Mouse (Mus musculus) CD4-positive, CD25-positive, alpha-beta regulatory T cell, adult 4 months (primary cell): ENCODE results near the gene Stox1. TPM values are rescaled to one million over a fixed set of nuclear protein-coding genes. Genes with fewer than 3 reads are reported as not detected.
A peak's percentile ranks its signal among the peaks of the same experiment; 100 is the strongest.

Experiments
- ATAC-seq: one replicate; pipeline ENCODE4 v1.8.0; 2017
- polyA plus RNA-seq, 2 experiments: library from polyadenylated mRNA; unstranded; fragments of 100-300 nt; shearing (Covaris generic); gene quantifications; one replicate each; pipeline ENCODE4 v1.2.1; 2017

Gene Stox1
- polyA plus RNA-seq, 2 experiments from 2014 or later: 2.2 to 3.2 TPM

- ATAC-seq: peak; percentile 94
Measured at GRCm38 (mm10) chr10:62664963-62665590, 60.9 kb downstream of the Stox1 start.

DNA sequence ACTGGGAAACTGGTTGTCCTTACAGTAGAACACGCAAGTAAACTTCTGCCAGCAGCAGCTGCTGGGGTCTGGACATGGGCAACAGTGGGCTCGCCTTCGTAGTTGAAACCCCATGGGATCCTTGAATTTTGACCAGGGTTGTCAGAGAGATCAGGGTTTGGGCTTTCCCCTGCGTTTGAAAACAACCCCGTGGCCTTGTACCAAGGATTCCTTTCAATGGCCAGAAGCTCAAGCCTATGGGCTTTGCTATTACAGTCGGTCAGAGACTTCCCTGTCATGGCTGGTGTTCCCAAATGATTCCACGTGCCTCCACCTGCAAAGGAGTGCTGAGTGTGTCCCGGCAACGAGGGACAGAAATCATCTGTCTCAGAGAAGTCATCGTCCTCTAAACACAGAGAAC, 61.8 kb downstream of the Stox1 start:
- ATAC-seq: no peak

- ATAC-seq: no peak
Measured at GRCm38 (mm10) chr10:62656711-62657110, 69.2 kb downstream of the Stox1 start.

GRCm38 (mm10) chr10:62651961-62652360, 74.0 kb downstream of the Stox1 start:
- no peak for ATAC-seq

DNA sequence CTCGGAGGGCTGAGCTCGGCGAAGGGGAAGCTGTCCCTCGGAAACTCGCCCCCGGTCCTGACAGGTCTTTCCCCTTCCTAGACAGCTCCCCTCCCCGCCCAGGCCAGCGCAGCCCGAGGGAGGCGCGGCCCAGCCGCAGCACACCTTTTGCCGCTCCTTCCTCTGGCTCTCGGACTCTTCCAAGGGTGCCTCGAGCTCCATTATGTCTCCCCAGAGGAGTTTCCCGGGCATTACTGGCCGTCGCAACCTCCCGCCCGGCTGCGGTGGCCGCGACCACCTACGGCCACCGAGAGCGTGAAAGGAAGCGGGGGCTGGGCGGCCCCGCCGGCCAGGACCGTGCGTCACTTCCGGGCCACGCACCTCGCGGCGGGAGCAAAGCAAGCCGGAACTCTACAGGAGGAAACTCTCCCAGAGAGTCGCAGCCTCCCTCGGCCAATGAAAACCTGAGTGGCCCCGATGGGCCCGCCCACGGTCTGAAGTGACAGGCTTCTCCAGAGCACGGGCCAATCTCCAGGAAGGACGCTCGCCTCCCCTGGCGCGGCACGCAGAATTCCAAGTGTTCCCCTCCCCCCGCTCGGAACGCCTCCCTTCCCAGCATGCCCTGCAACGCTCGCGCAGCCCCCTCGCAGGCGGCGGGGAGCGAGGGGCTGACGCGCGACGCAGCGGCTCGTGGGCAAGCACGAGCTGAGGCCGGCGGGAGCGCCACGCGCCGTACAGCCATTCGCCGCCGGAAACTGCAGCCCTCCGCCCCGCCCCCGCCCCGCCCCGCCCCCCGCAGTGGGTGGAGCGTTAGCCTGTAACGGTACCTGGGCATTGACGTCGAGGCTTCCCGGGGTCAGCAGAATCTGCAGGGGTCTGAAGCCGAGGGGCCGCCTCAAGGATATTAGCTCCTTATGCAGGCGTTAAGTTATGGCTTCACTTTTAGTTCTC, 74.8 kb downstream of the Stox1 start, which contains the start of gene Ddx50:
Gene Ddx50, minus strand, starts transcription at position 338 of the 930 bp plus-strand sequence.
- ATAC-seq: peak; percentile 97

GRCm38 (mm10) chr10:62650358-62650782, 75.6 kb downstream of the Stox1 start:
- ATAC-seq: no peak

Other genes with a start within 250 kb of the Stox1 start
- 10 to 100 TPM; 70.9 to 80.0 TPM for gene Vps26a, start 239.3 kb downstream of the Stox1 start, polyA plus RNA-seq
- 1,000 to 10,000 TPM; 1,323 to 1,460 TPM for gene Srgn, start 198.7 kb downstream of the Stox1 start, polyA plus RNA-seq
- 1 to 10 TPM; 2.7 to 5.4 TPM for gene Kif1bp, start 147.7 kb downstream of the Stox1 start, polyA plus RNA-seq
- 10 to 100 TPM; 56.3 to 58.8 TPM for gene Ddx21, start 123.8 kb downstream of the Stox1 start, polyA plus RNA-seq
- 100 to 1,000 TPM in 1 of 2 experiments, 10 to 100 TPM in 1; 96.5 to 101 TPM for gene Ddx50, start 74.9 kb downstream of the Stox1 start, polyA plus RNA-seq
- gene Ccar1, start 66.2 kb upstream of the Stox1 start, polyA plus RNA-seq: 100 to 1,000 TPM; 113 to 124 TPM
- 1 to 10 TPM; 6.9 to 7.2 TPM for gene Tet1, start 182.9 kb upstream of the Stox1 start, polyA plus RNA-seq
- gene Slc25a16, start 194.5 kb upstream of the Stox1 start, polyA plus RNA-seq: 1 to 10 TPM; 2.9 to 3.4 TPM
- 1 to 10 TPM; 2.0 to 3.0 TPM for gene Dna2, start 220.9 kb upstream of the Stox1 start, polyA plus RNA-seq